In the genomic region with DNA sequence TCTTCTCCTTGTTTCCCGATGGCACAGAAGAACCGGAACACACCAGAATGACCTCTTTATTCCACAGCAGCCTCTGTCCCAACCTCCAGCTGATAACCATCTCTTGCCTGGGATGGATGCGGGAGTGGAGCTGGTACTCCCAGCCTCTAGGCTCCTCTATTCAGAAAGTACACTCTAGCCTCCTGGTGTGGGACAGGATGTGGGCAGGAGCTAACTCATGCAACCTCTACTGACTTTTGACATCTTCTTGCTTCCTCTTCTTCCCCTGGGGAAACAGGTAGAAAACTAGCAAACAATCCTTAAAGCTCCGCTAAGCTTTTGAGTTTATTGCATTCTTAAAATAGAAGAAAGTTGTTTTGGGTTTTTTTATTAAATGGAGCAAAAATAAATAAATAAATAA, we compare ENCODE assay signal across 25 mouse cellular contexts. TPM values are rescaled to one million over a fixed set of nuclear protein-coding genes. Genes with fewer than 3 reads are reported as not detected.
DNase-seq lines count a peak whose midpoint lies in the region; ATAC-seq lines count a peak whose summit lies in the region.
"Had no signal": no experiment of that assay in that cellular context is flagged by ENCODE, and none has a peak within 500 bp of the region (broad histone marks: within the 10 kb centered on the region; RNA-seq: fewer than 3 reads in every experiment).

No protein-coding gene starts in this region.

- no peak overlapping the region for H3K9ac ChIP-seq in midbrain, embryonic 11.5 days (ENCODE audit: low read length)
- H3K9ac ChIP-seq: embryonic facial prominence, embryonic 15.5 days; limb, embryonic 13.5 days; liver, embryonic 12.5 days had no signal

- H3K4me1 ChIP-seq in midbrain, embryonic 11.5 days (ENCODE audit: control insufficient read depth, insufficient read depth, low read length) = no peaks in the 10 kb centered on the region
- H3K4me1 ChIP-seq: embryonic facial prominence, embryonic 15.5 days; limb, embryonic 13.5 days; liver, embryonic 12.5 days; megakaryocyte, embryonic 14.5 days had no signal

- no peaks in the 10 kb centered on the region for H3K36me3 ChIP-seq in splenic B cell, adult 2 months (ENCODE audit: control insufficient read depth, insufficient read depth, low read length, poor library complexity, severe bottlenecking)
- H3K36me3 ChIP-seq in midbrain, embryonic 11.5 days (ENCODE audit: control insufficient read depth, insufficient read depth, low read length) = no peaks in the 10 kb centered on the region
- H3K36me3 ChIP-seq: embryonic facial prominence, embryonic 15.5 days; limb, embryonic 13.5 days; liver, embryonic 12.5 days had no signal

- H3K9me3 ChIP-seq in midbrain, embryonic 11.5 days (ENCODE audit: control insufficient read depth, low read length) = no peaks in the 10 kb centered on the region
- H3K9me3 ChIP-seq: embryonic facial prominence, embryonic 15.5 days; liver, embryonic 12.5 days had no signal

- H3K27ac ChIP-seq in midbrain, embryonic 11.5 days (ENCODE audit: low read depth, low read length) = no peak overlapping the region
- H3K27ac ChIP-seq: embryonic facial prominence, embryonic 15.5 days; hindbrain, postnatal 0 days; kidney, postnatal 0 days; limb, embryonic 13.5 days; liver, embryonic 12.5 days had no signal

- no peak overlapping the region for H3K4me2 ChIP-seq in midbrain, embryonic 11.5 days
- H3K4me2 ChIP-seq: embryonic facial prominence, embryonic 15.5 days; limb, embryonic 13.5 days; liver, embryonic 12.5 days had no signal

- H3K4me3 ChIP-seq in midbrain, embryonic 11.5 days (ENCODE audit: low read depth, low read length) = no peak overlapping the region
- H3K4me3 ChIP-seq: embryonic facial prominence, embryonic 15.5 days; limb, embryonic 13.5 days; liver, embryonic 12.5 days; megakaryocyte, embryonic 14.5 days had no signal

- peak; percentile 27 to 38 for DNase-seq in spleen, postnatal 36 days (ENCODE audit: low spot score in 2 of 2)
- no peak for DNase-seq in spleen, postnatal 4 days (ENCODE audit: low spot score in 2 of 2)
- DNase-seq in splenic B cell, adult 2 months (ENCODE audit: low read depth, low spot score) = peak; percentile 51
- no peak for DNase-seq in gastrocnemius, postnatal 4 days (ENCODE audit: low spot score in 2 of 2)
- no peak for DNase-seq in midbrain, embryonic 11.5 days (ENCODE audit: low spot score, missing footprints)
- DNase-seq in c-Kit-positive CD71-positive TER-119-positive erythroid progenitor cells, embryonic 14.5 days (ENCODE audit: low spot score) = no peak
- DNase-seq: adrenal gland, postnatal 10 days; cerebellum, adult 9-10 months; gastrocnemius, postnatal 14 days; heart, postnatal 4 days; kidney, adult 2 months; layer of hippocampus, adult 9-11 months; lung, adult 18-20 months; lung, postnatal 14 days; midbrain, embryonic 14.5 days; thymus, postnatal 36 days had no signal

- peak; percentile 66 for ATAC-seq in activated CD4-positive, CD25-positive, alpha-beta regulatory T cell, adult 4 months
- peak; percentile 48 for ATAC-seq in inflammation-experienced regulatory T-cells, adult 6 months
- no peak for ATAC-seq in midbrain, embryonic 11.5 days (ENCODE audit: low FRiP score)
- ATAC-seq: forebrain, embryonic 16.5 days; hindbrain, postnatal 0 days; liver, embryonic 12.5 days had no signal

- no peaks in the 10 kb centered on the region for H3K27me3 ChIP-seq in splenic B cell, adult 2 months (ENCODE audit: control insufficient read depth, insufficient read depth, low read length, poor library complexity, severe bottlenecking)
- H3K27me3 ChIP-seq in midbrain, embryonic 11.5 days (ENCODE audit: control insufficient read depth, insufficient read depth, low read length) = no peaks in the 10 kb centered on the region
- H3K27me3 ChIP-seq: embryonic facial prominence, embryonic 15.5 days; limb, embryonic 13.5 days; liver, embryonic 12.5 days had no signal

- 83% methylated on average over 4 of the region's 4 CpGs for WGBS in midbrain, embryonic 11.5 days

RNA-seq across cellular contexts. Expression of gene Slc7a1, which starts 29.1 kb away (rescaled TPM):
- 10 to 100 TPM; 11.9 to 13.0 TPM for polyA plus RNA-seq in activated CD4-positive, CD25-positive, alpha-beta regulatory T cell, adult 4 months (2017; shearing (Covaris generic))
- 10 to 100 TPM in 2 of 3 experiments, 1 to 10 TPM in 1; 8.5 to 21.4 (median 11.4) TPM for polyA plus RNA-seq in inflammation-experienced regulatory T-cells, adult 6 months (2017; shearing (Covaris generic))
- 10 to 100 TPM; 16.9 to 17.2 TPM for total RNA-seq in gastrocnemius, postnatal 4 days (2021)
- 18.3 and 20.6 TPM in 2 replicates for polyA plus RNA-seq in midbrain, embryonic 11.5 days (2014; fragmentation: Nextera tagmentation; extraction: Ambion mirVana)

Comparison
In these comparisons a context has a peak if more than half of its experiments do, and no peak if none do; other contexts are left out.
1. DNase-seq: peak in spleen, postnatal 36 days (2 of 2) and splenic B cell, adult 2 months (single experiment); none in spleen, postnatal 4 days (0 of 2), gastrocnemius, postnatal 4 days (0 of 2), midbrain, embryonic 11.5 days (single experiment) and c-Kit-positive CD71-positive TER-119-positive erythroid progenitor cells, embryonic 14.5 days (single experiment).